ENCODE assay signal across 9 mouse cellular contexts in genomic region chr17:47596839-47597164, GRCm38 (mm10). TPM values are rescaled to one million over a fixed set of nuclear protein-coding genes. Genes with fewer than 3 reads are reported as not detected.
DNase-seq lines count a peak whose midpoint lies in the region; ATAC-seq and TF ChIP-seq lines count a peak whose summit lies in the region.
"Had no signal": no experiment of that assay in that cellular context is flagged by ENCODE, and none has a peak within 500 bp of the region (broad histone marks: within the 10 kb centered on the region; RNA-seq: fewer than 3 reads in every experiment).

No protein-coding gene starts in this region.

- no peaks in the 10 kb centered on the region; the same call in 1 of the 2 replicates for H3K36me3 ChIP-seq in forebrain, embryonic 11.5 days (ENCODE audit: control insufficient read depth, insufficient read depth, low read length)
- peaks cover 21% of the 10 kb centered on the region for H3K36me3 ChIP-seq in forebrain, embryonic 15.5 days
- H3K36me3 ChIP-seq in limb, embryonic 15.5 days, result peaks cover 52% of the 10 kb centered on the region
- peaks cover 17% of the 10 kb centered on the region for H3K36me3 ChIP-seq in stomach, postnatal 0 days (ENCODE audit: control insufficient read depth, insufficient read depth, low read length)

- 56% methylated on average over 5 of the region's 5 CpGs for WGBS in forebrain, embryonic 11.5 days
- 61% methylated on average over 5 of the region's 5 CpGs for WGBS in forebrain, embryonic 15.5 days
- WGBS in limb, embryonic 15.5 days, result 47% methylated on average over 5 of the region's 5 CpGs
- 29% methylated on average over 5 of the region's 5 CpGs for WGBS in stomach, postnatal 0 days

- DNase-seq in forebrain, embryonic 11.5 days (ENCODE audit: low spot score), result no peak
- peak; percentile 52 for DNase-seq in thymus, postnatal 4 days
- DNase-seq in thymus, adult 18-20 months, result no peak
- no peak for DNase-seq in stomach, postnatal 0 days (ENCODE audit: low spot score)
- no peak for DNase-seq in cerebellum, adult 11-12 months
- no peak for DNase-seq in layer of hippocampus, postnatal 36 days
- DNase-seq: B cell, adult 2 months had no signal

- TF ChIP-seq CTCF in stomach, postnatal 0 days (IDR thresholded peaks at IDR 0.05; ENCODE audit: low read depth), result no peak

- ATAC-seq in forebrain, embryonic 11.5 days (replicated peaks; ENCODE audit: low FRiP score), result no peak
- no peak for ATAC-seq in forebrain, embryonic 15.5 days (replicated peaks)
- ATAC-seq in limb, embryonic 15.5 days (ENCODE audit: insufficient number of reproducible peaks, low FRiP score, low TSS enrichment, low read depth), result no peak
- no peak for ATAC-seq in stomach, postnatal 0 days (ENCODE audit: low FRiP score, low TSS enrichment)

- H3K4me2 ChIP-seq in forebrain, embryonic 11.5 days (ENCODE audit: low read depth, low read length, severe bottlenecking), result peak overlapping the region; percentile 86
- no peak overlapping the region for H3K4me2 ChIP-seq in forebrain, embryonic 15.5 days (replicated peaks)
- H3K4me2 ChIP-seq in limb, embryonic 15.5 days, result peak overlapping the region; percentile 73
- peak overlapping the region; percentile 87 for H3K4me2 ChIP-seq in stomach, postnatal 0 days (replicated peaks; ENCODE audit: low read depth)

- H3K9me3 ChIP-seq in forebrain, embryonic 11.5 days (ENCODE audit: control insufficient read depth, low read length), result no peaks in the 10 kb centered on the region
- no peaks in the 10 kb centered on the region for H3K9me3 ChIP-seq in forebrain, embryonic 15.5 days
- no peaks in the 10 kb centered on the region for H3K9me3 ChIP-seq in limb, embryonic 15.5 days
- no peaks in the 10 kb centered on the region for H3K9me3 ChIP-seq in stomach, postnatal 0 days (ENCODE audit: control insufficient read depth, low read length)

- H3K27ac ChIP-seq in forebrain, embryonic 11.5 days (ENCODE audit: low read depth, low read length), result peak overlapping the region; percentile 97
- H3K27ac ChIP-seq in forebrain, embryonic 15.5 days (replicated peaks), result no peak overlapping the region; the same call in 1 of the 2 replicates
- H3K27ac ChIP-seq in limb, embryonic 15.5 days, result peak overlapping the region; percentile 97
- H3K27ac ChIP-seq in stomach, postnatal 0 days (replicated peaks), result peak overlapping the region; percentile 95

- H3K9ac ChIP-seq in forebrain, embryonic 11.5 days (ENCODE audit: low read length), result peak overlapping the region; percentile 32
- no peak overlapping the region for H3K9ac ChIP-seq in forebrain, embryonic 15.5 days (replicated peaks)
- H3K9ac ChIP-seq in limb, embryonic 15.5 days, result peak overlapping the region; percentile 85; the same call in 1 of the 2 replicates
- peak overlapping the region; percentile 83 for H3K9ac ChIP-seq in stomach, postnatal 0 days (ENCODE audit: low read length)

- H3K27me3 ChIP-seq in forebrain, embryonic 11.5 days (ENCODE audit: control insufficient read depth, insufficient read depth, low read length), result no peaks in the 10 kb centered on the region
- no peaks in the 10 kb centered on the region for H3K27me3 ChIP-seq in forebrain, embryonic 15.5 days
- H3K27me3 ChIP-seq in limb, embryonic 15.5 days, result no peaks in the 10 kb centered on the region
- no peaks in the 10 kb centered on the region for H3K27me3 ChIP-seq in stomach, postnatal 0 days (ENCODE audit: control insufficient read depth, insufficient read depth, low read length)

- H3K4me1 ChIP-seq in forebrain, embryonic 11.5 days (replicated peaks; ENCODE audit: control insufficient read depth, insufficient read depth, low read length), result peaks cover 28% of the 10 kb centered on the region
- H3K4me1 ChIP-seq in forebrain, embryonic 15.5 days, result peaks cover 45% of the 10 kb centered on the region
- H3K4me1 ChIP-seq in limb, embryonic 15.5 days, result peaks cover 47% of the 10 kb centered on the region
- peaks cover 14% of the 10 kb centered on the region; the same call in 1 of the 2 replicates for H3K4me1 ChIP-seq in stomach, postnatal 0 days (replicated peaks; ENCODE audit: control insufficient read depth, insufficient read depth)

- H3K4me3 ChIP-seq in forebrain, embryonic 11.5 days (ENCODE audit: low read depth, low read length), result peak overlapping the region; percentile 81; the same call in 1 of the 2 replicates
- no peak overlapping the region for H3K4me3 ChIP-seq in forebrain, embryonic 15.5 days
- H3K4me3 ChIP-seq in limb, embryonic 15.5 days, result peak overlapping the region; percentile 93
- peak overlapping the region; percentile 79 for H3K4me3 ChIP-seq in stomach, postnatal 0 days (ENCODE audit: low read depth, low read length)

- TF ChIP-seq EP300 in stomach, postnatal 0 days (optimal IDR thresholded peaks at IDR 0.05), result no peak

RNA-seq across cellular contexts. Expression of gene Bysl, which starts 14.5 kb away (rescaled TPM):
- polyA plus RNA-seq in forebrain, embryonic 11.5 days (2014; fragmentation: Nextera tagmentation; extraction: Ambion mirVana), result 34.6 and 37.3 TPM in 2 replicates
- polyA plus RNA-seq in forebrain, embryonic 15.5 days (2015; fragmentation: Nextera tagmentation; extraction: Ambion mirVana), result 32.5 and 33.8 TPM in 2 replicates
- 24.1 and 26.3 TPM in 2 replicates for polyA plus RNA-seq in limb, embryonic 15.5 days (2015; fragmentation: Nextera tagmentation; extraction: Ambion mirVana)
- polyA plus RNA-seq in stomach, postnatal 0 days (2015; fragmentation: Nextera tagmentation; extraction: Ambion mirVana), result 13.4 and 13.6 TPM in 2 replicates
- 10 to 100 TPM; 17.2 to 18.3 TPM for total RNA-seq in layer of hippocampus, postnatal 36 days (2021)

RNA-seq across cellular contexts. Expression of gene Med20, which starts 14.6 kb away (rescaled TPM):
- polyA plus RNA-seq in forebrain, embryonic 11.5 days (2014; fragmentation: Nextera tagmentation; extraction: Ambion mirVana), result 44.5 and 45.5 TPM in 2 replicates
- 45.5 and 50.2 TPM in 2 replicates for polyA plus RNA-seq in forebrain, embryonic 15.5 days (2015; fragmentation: Nextera tagmentation; extraction: Ambion mirVana)
- polyA plus RNA-seq in limb, embryonic 15.5 days (2015; fragmentation: Nextera tagmentation; extraction: Ambion mirVana), result 48.9 and 53.2 TPM in 2 replicates
- polyA plus RNA-seq in stomach, postnatal 0 days (2015; fragmentation: Nextera tagmentation; extraction: Ambion mirVana), result 23.8 and 25.1 TPM in 2 replicates
- 10 to 100 TPM; 34.1 to 40.4 TPM for total RNA-seq in layer of hippocampus, postnatal 36 days (2021)

RNA-seq across cellular contexts. Expression of gene Gm20517, which starts 14.6 kb away (rescaled TPM):
- polyA plus RNA-seq in forebrain, embryonic 11.5 days (2014; fragmentation: Nextera tagmentation; extraction: Ambion mirVana), result 2.4 and 3.6 TPM in 2 replicates
- polyA plus RNA-seq in forebrain, embryonic 15.5 days (2015; fragmentation: Nextera tagmentation; extraction: Ambion mirVana), result 2.2 and 3.0 TPM in 2 replicates
- 0.99 and 2.4 TPM in 2 replicates for polyA plus RNA-seq in limb, embryonic 15.5 days (2015; fragmentation: Nextera tagmentation; extraction: Ambion mirVana)
- 1.1 and 1.5 TPM in 2 replicates for polyA plus RNA-seq in stomach, postnatal 0 days (2015; fragmentation: Nextera tagmentation; extraction: Ambion mirVana)
- total RNA-seq in layer of hippocampus, postnatal 36 days (2021), result 1 to 10 TPM; 5.3 to 5.4 TPM

RNA-seq across cellular contexts. Expression of gene Usp49, which starts 33.7 kb away (rescaled TPM):
- 7.2 and 8.1 TPM in 2 replicates for polyA plus RNA-seq in forebrain, embryonic 11.5 days (2014; fragmentation: Nextera tagmentation; extraction: Ambion mirVana)
- 10.7 and 11.1 TPM in 2 replicates for polyA plus RNA-seq in forebrain, embryonic 15.5 days (2015; fragmentation: Nextera tagmentation; extraction: Ambion mirVana)
- polyA plus RNA-seq in limb, embryonic 15.5 days (2015; fragmentation: Nextera tagmentation; extraction: Ambion mirVana), result 3.0 and 4.0 TPM in 2 replicates
- polyA plus RNA-seq in stomach, postnatal 0 days (2015; fragmentation: Nextera tagmentation; extraction: Ambion mirVana), result 1.9 and 2.1 TPM in 2 replicates
- 10 to 100 TPM; 10.5 to 11.5 TPM for total RNA-seq in layer of hippocampus, postnatal 36 days (2021)
